Comparison of ENCODE assay signal across 9 mouse cellular contexts in genomic region chr8:119224547-119224946, GRCm38 (mm10).
DNase-seq lines count a peak whose midpoint lies in the region; ATAC-seq and TF ChIP-seq lines count a peak whose summit lies in the region.
"Had no signal": no experiment of that assay in that cellular context is flagged by ENCODE, and none has a peak within 500 bp of the region (broad histone marks: within the 10 kb centered on the region; RNA-seq: fewer than 3 reads in every experiment).

No protein-coding gene starts in this region.

- no peaks in the 10 kb centered on the region for H3K4me1 ChIP-seq in kidney, embryonic 14.5 days (ENCODE audit: control insufficient read depth, insufficient read depth, low read length)
- H3K4me1 ChIP-seq in ES-E14 (ENCODE audit: control insufficient read depth in 2 of 2, insufficient read depth in 2 of 2, low read length in 2 of 2, poor library complexity in 1 of 2) = no peaks in the 10 kb centered on the region
- H3K4me1 ChIP-seq: midbrain, embryonic 12.5 days had no signal

- H3K9ac ChIP-seq in kidney, embryonic 14.5 days (ENCODE audit: low read depth, low read length) = no peak overlapping the region
- H3K9ac ChIP-seq in ES-E14 (ENCODE audit: insufficient read depth, low read depth, low read length, poor library complexity, severe bottlenecking) = no peak overlapping the region
- H3K9ac ChIP-seq: midbrain, embryonic 12.5 days had no signal

- H3K36me3 ChIP-seq in kidney, embryonic 14.5 days (ENCODE audit: control insufficient read depth, insufficient read depth, low read length) = no peaks in the 10 kb centered on the region
- H3K36me3 ChIP-seq in ES-E14 (ENCODE audit: control insufficient read depth, insufficient read depth, low read length, poor library complexity, severe bottlenecking) = no peaks in the 10 kb centered on the region
- H3K36me3 ChIP-seq: midbrain, embryonic 12.5 days had no signal

- no peaks in the 10 kb centered on the region for H3K27me3 ChIP-seq in kidney, embryonic 14.5 days (ENCODE audit: control insufficient read depth, insufficient read depth, low read length)
- H3K27me3 ChIP-seq: midbrain, embryonic 12.5 days had no signal

- no peak overlapping the region for H3K4me2 ChIP-seq in kidney, embryonic 14.5 days (replicated peaks; ENCODE audit: low read depth, low read length)
- H3K4me2 ChIP-seq: midbrain, embryonic 12.5 days had no signal

- 7% methylated on average over 1 of the region's 1 CpGs for WGBS in kidney, embryonic 14.5 days

- DNase-seq in kidney, adult 8-10 months = peak; percentile 17 to 57
- peak; percentile 60 for DNase-seq in A20 (ENCODE audit: low read depth, low spot score)
- DNase-seq in ES-E14 (ENCODE audit: low read depth, low spot score) = peak; percentile 43
- DNase-seq in cerebellum, adult 9-10 months = peak; percentile 27
- DNase-seq in induced T-regulatory cell, adult 2 months (ENCODE audit: low read depth) = peak; percentile 56
- peak; percentile 37 for DNase-seq in retina, embryonic 14.5 days (ENCODE audit: low spot score)
- DNase-seq in spleen, postnatal 36 days (ENCODE audit: low spot score in 2 of 2) = no peak

- no peak overlapping the region for H3K4me3 ChIP-seq in kidney, embryonic 14.5 days (ENCODE audit: low read length)
- H3K4me3 ChIP-seq in ES-E14 (ENCODE audit: insufficient read depth in 1 of 2, low read depth in 1 of 2, low read length in 2 of 2, poor library complexity in 1 of 2, severe bottlenecking in 1 of 2) = no peak overlapping the region
- H3K4me3 ChIP-seq: midbrain, embryonic 12.5 days had no signal

- in situ Hi-C loops in ES-E14 (cut with MboI; ENCODE audit: low sequenced_read_pairs in 2 of 2, unreplicated experiment in 2 of 2) = no loop called here

- ATAC-seq in kidney, embryonic 14.5 days (ENCODE audit: low FRiP score, low TSS enrichment) = no peak

- H3K9me3 ChIP-seq in kidney, embryonic 14.5 days (ENCODE audit: control insufficient read depth, low read length) = no peaks in the 10 kb centered on the region
- H3K9me3 ChIP-seq in ES-E14 (ENCODE audit: control insufficient read depth, insufficient read depth, low read depth, low read length) = no peaks in the 10 kb centered on the region
- H3K9me3 ChIP-seq: midbrain, embryonic 12.5 days had no signal

- no peak overlapping the region for H3K27ac ChIP-seq in kidney, embryonic 14.5 days (ENCODE audit: low read depth, low read length)
- no peak overlapping the region for H3K27ac ChIP-seq in ES-E14 (ENCODE audit: insufficient read depth, low read depth, low read length, poor library complexity, severe bottlenecking)
- H3K27ac ChIP-seq: midbrain, embryonic 12.5 days had no signal

TF ChIP-seq in ES-E14, 5 proteins besides CTCF, POLR2A, EP300 and RAD21:
- TF ChIP-seq ZNF384 (IDR thresholded peaks at IDR 0.05; ENCODE audit: low read depth, low read length) (no peak), ZC3H11A (IDR thresholded peaks at IDR 0.05; ENCODE audit: borderline replicate concordance, low read depth, low read length) (no peak), CHD2 (IDR thresholded peaks at IDR 0.05; ENCODE audit: low read depth, low read length) (no peak), HCFC1 (IDR thresholded peaks at IDR 0.05; ENCODE audit: borderline replicate concordance, insufficient read depth, low read length) (no peak), MAFK (IDR thresholded peaks at IDR 0.05; ENCODE audit: insufficient read depth, low read depth, low read length) (no peak)
TF ChIP-seq in ES-E14: peak in this region for 0.

Comparison
In these comparisons a context has a peak if more than half of its experiments do, and no peak if none do; other contexts are left out.
1. DNase-seq: peak in kidney, adult 8-10 months (2 of 2), A20 (single experiment), ES-E14 (single experiment), cerebellum, adult 9-10 months (single experiment), induced T-regulatory cell, adult 2 months (single experiment) and retina, embryonic 14.5 days (single experiment); none in spleen, postnatal 36 days (0 of 2).